28 mouse cellular contexts compared by ENCODE assay signal in the genomic region with DNA sequence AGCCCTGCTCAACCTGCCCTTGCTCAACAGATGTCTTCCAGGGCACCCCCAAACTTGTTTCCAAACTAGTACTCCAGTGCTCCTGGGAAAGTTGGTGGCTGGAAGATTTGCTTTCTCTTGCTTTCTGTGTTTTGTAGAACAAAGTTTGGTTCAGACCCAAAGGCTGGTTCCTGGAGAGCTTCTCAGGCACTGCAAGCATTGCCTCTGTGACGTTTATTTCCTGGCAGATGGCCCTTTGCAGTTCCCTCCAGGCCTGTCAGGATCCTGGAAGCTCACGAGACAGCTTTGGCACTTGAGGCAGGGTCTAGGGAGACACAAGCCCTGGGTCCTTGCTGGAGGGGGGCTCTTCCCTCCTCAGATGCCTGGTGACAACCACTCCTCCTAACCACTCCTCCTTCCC. TPM values are rescaled to one million over a fixed set of nuclear protein-coding genes. Genes with fewer than 3 reads are reported as not detected.
A peak's percentile ranks its signal among the peaks of the same experiment; 100 is the strongest.
DNase-seq lines count a peak whose midpoint lies in the region; ATAC-seq lines count a peak whose summit lies in the region.
"Had no signal": no experiment of that assay in that cellular context is flagged by ENCODE, and none has a peak within 500 bp of the region (broad histone marks: within the 10 kb centered on the region; RNA-seq: fewer than 3 reads in every experiment).

No protein-coding gene starts in this region.

- no peak overlapping the region for H3K27ac ChIP-seq in heart, embryonic 11.5 days (ENCODE audit: low read depth, low read length)
- peak overlapping the region; percentile 87 for H3K27ac ChIP-seq in embryonic facial prominence, embryonic 15.5 days (replicated peaks)
- H3K27ac ChIP-seq: forebrain, embryonic 15.5 days; hindbrain, embryonic 10.5 days; layer of hippocampus, adult 2 months; midbrain, embryonic 15.5 days; stomach, embryonic 15.5 days had no signal

- H3K9me3 ChIP-seq in heart, embryonic 11.5 days (replicated peaks; ENCODE audit: control insufficient read depth, low read length) = no peaks in the 10 kb centered on the region
- H3K9me3 ChIP-seq in embryonic facial prominence, embryonic 15.5 days (replicated peaks) = no peaks in the 10 kb centered on the region
- H3K9me3 ChIP-seq: forebrain, embryonic 15.5 days; hindbrain, embryonic 10.5 days; megakaryocyte, embryonic 14.5 days; midbrain, embryonic 15.5 days; stomach, embryonic 15.5 days had no signal

- H3K9ac ChIP-seq in heart, embryonic 11.5 days (ENCODE audit: low read depth, low read length) = no peak overlapping the region
- H3K9ac ChIP-seq in embryonic facial prominence, embryonic 15.5 days = no peak overlapping the region
- H3K9ac ChIP-seq: forebrain, embryonic 15.5 days; liver, postnatal 0 days; midbrain, embryonic 15.5 days; stomach, embryonic 15.5 days had no signal

- peak; percentile 24 for DNase-seq in adrenal gland, postnatal 14 days
- no peak for DNase-seq in adrenal gland, adult (ENCODE audit: inconsistent age in 2 of 2, low spot score in 1 of 2)
- peak; percentile 18 to 28 for DNase-seq in heart, adult 9 months (ENCODE audit: low spot score in 2 of 2)
- DNase-seq in NIH3T3 (ENCODE audit: low read depth) = peak; percentile 81
- no peak for DNase-seq in layer of hippocampus, adult 18-20 months (ENCODE audit: low spot score in 2 of 2)
- no peak for DNase-seq in testis, postnatal 14 days (ENCODE audit: low spot score)
- DNase-seq: cerebellum, adult 9-10 months; kidney, adult 2 months; kidney, postnatal 10 days; liver, postnatal 0 days had no signal

- H3K36me3 ChIP-seq in heart, embryonic 11.5 days (ENCODE audit: control insufficient read depth, insufficient read depth, low read length) = no peaks in the 10 kb centered on the region
- H3K36me3 ChIP-seq in embryonic facial prominence, embryonic 15.5 days = no peaks in the 10 kb centered on the region
- H3K36me3 ChIP-seq: forebrain, embryonic 15.5 days; hindbrain, embryonic 10.5 days; midbrain, embryonic 15.5 days; stomach, embryonic 15.5 days had no signal

- peaks cover 11% of the 10 kb centered on the region for H3K27me3 ChIP-seq in heart, embryonic 11.5 days (ENCODE audit: control insufficient read depth, insufficient read depth, low read length)
- no peaks in the 10 kb centered on the region for H3K27me3 ChIP-seq in embryonic facial prominence, embryonic 15.5 days
- H3K27me3 ChIP-seq: forebrain, embryonic 15.5 days; midbrain, embryonic 15.5 days; stomach, embryonic 15.5 days had no signal

- no peaks in the 10 kb centered on the region for H3K4me1 ChIP-seq in heart, embryonic 11.5 days (ENCODE audit: control insufficient read depth, insufficient read depth, low read length)
- peaks cover 26% of the 10 kb centered on the region for H3K4me1 ChIP-seq in embryonic facial prominence, embryonic 15.5 days
- H3K4me1 ChIP-seq: forebrain, embryonic 15.5 days; hindbrain, embryonic 10.5 days; megakaryocyte, embryonic 14.5 days; midbrain, embryonic 15.5 days; stomach, embryonic 15.5 days had no signal

- H3K4me2 ChIP-seq in heart, embryonic 11.5 days = no peak overlapping the region
- no peak overlapping the region for H3K4me2 ChIP-seq in embryonic facial prominence, embryonic 15.5 days (replicated peaks)
- H3K4me2 ChIP-seq: forebrain, embryonic 15.5 days; midbrain, embryonic 15.5 days; stomach, embryonic 15.5 days had no signal

- no peak overlapping the region for H3K4me3 ChIP-seq in heart, embryonic 11.5 days (ENCODE audit: low read depth, low read length)
- H3K4me3 ChIP-seq in embryonic facial prominence, embryonic 15.5 days (replicated peaks) = no peak overlapping the region
- H3K4me3 ChIP-seq: forebrain, embryonic 15.5 days; hindbrain, embryonic 10.5 days; layer of hippocampus, adult 2 months; megakaryocyte, embryonic 14.5 days; midbrain, embryonic 15.5 days; stomach, embryonic 15.5 days had no signal

- 37% methylated on average over 2 of the region's 2 CpGs for WGBS in heart, embryonic 11.5 days (ENCODE audit: insufficient replicate concordance)
- 23% methylated on average over 2 of the region's 2 CpGs for WGBS in embryonic facial prominence, embryonic 15.5 days

- no peak for ATAC-seq in heart, embryonic 11.5 days (replicated peaks; ENCODE audit: insufficient number of reproducible peaks, low FRiP score, low TSS enrichment)
- no peak for ATAC-seq in embryonic facial prominence, embryonic 15.5 days (ENCODE audit: insufficient number of reproducible peaks, low FRiP score, low TSS enrichment, low read depth)
- ATAC-seq: activated CD4-positive, CD25-positive, alpha-beta regulatory T cell, adult 4 months; CD4-positive, CD25-positive, alpha-beta regulatory T cell, adult 4 months; forebrain, embryonic 15.5 days; liver, postnatal 0 days; midbrain, embryonic 15.5 days had no signal

RNA-seq across cellular contexts. Expression of gene Ccdc27, which starts 14.2 kb away (rescaled TPM):
- not detected in 2 replicates for total RNA-seq in adrenal gland, postnatal 14 days (2021)
- not detected in 2 replicates for polyA plus RNA-seq in heart, embryonic 11.5 days (2014; fragmentation: Nextera tagmentation; extraction: Ambion mirVana)
- 0.15 and 0.20 TPM in 2 replicates for polyA plus RNA-seq in embryonic facial prominence, embryonic 15.5 days (2015; fragmentation: Nextera tagmentation; extraction: Ambion mirVana)
- total RNA-seq in layer of hippocampus, adult 18-20 months (2021) = under 1 TPM; 0.59 to 0.66 TPM
- total RNA-seq: ES-E14; granulocyte monocyte progenitor cell, adult 5-6 weeks; left cerebral cortex, postnatal 25 days; liver, adult 2 months; neutrophil, adult 5-6 weeks had no signal
- polyA plus RNA-seq: activated CD4-positive, CD25-positive, alpha-beta regulatory T cell, adult 4 months; CD4-positive, CD25-positive, alpha-beta regulatory T cell, adult 4 months; cortical plate, adult 2 months; forebrain, embryonic 15.5 days; hindbrain, embryonic 10.5 days; kidney, adult 2 months; liver, adult 2 months; liver, postnatal 0 days; midbrain, embryonic 15.5 days; thymus, postnatal 0 days; urinary bladder, adult 2 months had no signal

RNA-seq across cellular contexts. Expression of gene Smim1, which starts 30.6 kb away (rescaled TPM):
- 31.4 and 33.0 TPM in 2 replicates for total RNA-seq in adrenal gland, postnatal 14 days (2021)
- polyA plus RNA-seq in heart, embryonic 11.5 days (2014; fragmentation: Nextera tagmentation; extraction: Ambion mirVana) = 95.7 and 104 TPM in 2 replicates
- 28.4 TPM in 2 replicates for polyA plus RNA-seq in embryonic facial prominence, embryonic 15.5 days (2015; fragmentation: Nextera tagmentation; extraction: Ambion mirVana)
- 10 to 100 TPM; 10.3 to 12.5 TPM for total RNA-seq in layer of hippocampus, adult 18-20 months (2021)

RNA-seq across cellular contexts. Expression of gene Lrrc47, which starts 45.1 kb away (rescaled TPM):
- total RNA-seq in adrenal gland, postnatal 14 days (2021) = 39.8 and 44.3 TPM in 2 replicates
- 13.4 and 14.7 TPM in 2 replicates for polyA plus RNA-seq in heart, embryonic 11.5 days (2014; fragmentation: Nextera tagmentation; extraction: Ambion mirVana)
- polyA plus RNA-seq in embryonic facial prominence, embryonic 15.5 days (2015; fragmentation: Nextera tagmentation; extraction: Ambion mirVana) = 21.3 and 23.1 TPM in 2 replicates
- 10 to 100 TPM; 55.6 to 68.0 TPM for total RNA-seq in layer of hippocampus, adult 18-20 months (2021)

Comparison
In these comparisons a context has a peak if more than half of its experiments do, and no peak if none do; other contexts are left out.
1. DNase-seq: peak in adrenal gland, postnatal 14 days (single experiment), heart, adult 9 months (2 of 2) and NIH3T3 (single experiment); none in adrenal gland, adult (0 of 2), layer of hippocampus, adult 18-20 months (0 of 2) and testis, postnatal 14 days (single experiment).